Mouse (Mus musculus): Measurements from ENCODE around the gene Chodl.
A peak's percentile ranks its signal among the peaks of the same experiment; 100 is the strongest.

Chodl gene

GRCm38 (mm10) chr16:78930382-78931286 is at the start of gene Chodl:
Chodl (plus strand) TSS chr16:78930948.
- peak; percentile 5 to 7 for DNase-seq (ENCODE audit: low spot score in 2 of 2)

GRCm38 (mm10) chr16:78922644-78923043 is 8.1 kb upstream of the Chodl start:
- DNase-seq (ENCODE audit: low spot score in 2 of 2) = no peak

GRCm38 (mm10) chr16:78931287-78932025 is 708 bp downstream of the Chodl start:
- no peak for DNase-seq (ENCODE audit: low spot score in 2 of 2)

- no peak for DNase-seq (ENCODE audit: low spot score in 2 of 2)
Observed at GRCm38 (mm10) chr16:78934298-78934697, 3.5 kb downstream of the Chodl start.

GRCm38 (mm10) chr16:78937755-78938154 is 7.0 kb downstream of the Chodl start:
- DNase-seq (ENCODE audit: low spot score in 2 of 2) = no peak

- no peak for DNase-seq (ENCODE audit: low spot score in 2 of 2)
Observed at GRCm38 (mm10) chr16:78950359-78950758, 19.6 kb downstream of the Chodl start.

GRCm38 (mm10) chr16:78957434-78957833 is 26.7 kb downstream of the Chodl start:
- no peak for DNase-seq (ENCODE audit: low spot score in 2 of 2)

GRCm38 (mm10) chr16:78969091-78969731 is 38.5 kb downstream of the Chodl start:
- DNase-seq (ENCODE audit: low spot score in 2 of 2) = no peak

- DNase-seq (ENCODE audit: low spot score in 2 of 2) = no peak
Observed at GRCm38 (mm10) chr16:78974099-78974498, 43.4 kb downstream of the Chodl start.

- DNase-seq (ENCODE audit: low spot score in 2 of 2) = no peak
Observed at GRCm38 (mm10) chr16:78976384-78976783, 45.6 kb downstream of the Chodl start.

Data from urinary bladder, adult 18-20 months (tissue).